Mouse (Mus musculus) liver, postnatal 0 days (tissue): ENCODE data around the gene Olfr1155. TPM values are rescaled to one million over a fixed set of nuclear protein-coding genes. Genes with fewer than 3 reads are reported as not detected.

Experiments used
- ATAC-seq: fragments of 200-750 bp; cut with Nextera tagmentation; 2 replicates; pipeline ENCODE4 v1.8.0; 2017; ENCODE audit warnings: mild to moderate bottlenecking, moderate library complexity
- DNase-seq: peaks from one replicate; pipeline ENCODE4 v3.0.0-alpha.2; 2016
- H3K27ac ChIP-seq: fragments of 300-500 bp; sonication (generic); 2 replicates; pipeline ENCODE4 v1.5.1; 2014; ENCODE audit warnings: antibody characterized with exemption, moderate library complexity, mild to moderate bottlenecking, low read depth
- H3K27me3 ChIP-seq: fragments of 300-500 bp; sonication (generic); 2 replicates; pipeline ENCODE4 v1.6.1; 2014; ENCODE audit warnings: low read length, control low read depth, mixed read lengths; ENCODE audit not compliant: insufficient read depth
- H3K36me3 ChIP-seq: fragments of 300-500 bp; sonication (generic); replicated peaks from 2 replicates; pipeline ENCODE4 v1.6.1; 2014; ENCODE audit warnings: mild to moderate bottlenecking, control low read depth, low read length, moderate library complexity, mixed read lengths; ENCODE audit not compliant: insufficient read depth
- H3K4me1 ChIP-seq: fragments of 300-500 bp; sonication (generic); 2 replicates; pipeline ENCODE4 v1.6.1; 2014; ENCODE audit warnings: antibody characterized with exemption, mild to moderate bottlenecking, control low read depth; ENCODE audit not compliant: insufficient read depth
- H3K4me2 ChIP-seq: fragments of 300-500 bp; sonication (generic); 2 replicates; pipeline ENCODE4 v1.6.1; 2014; ENCODE audit warnings: low read depth, mild to moderate bottlenecking, low read length, moderate library complexity, mixed read lengths
- H3K4me3 ChIP-seq: fragments of 300-500 bp; sonication (generic); 2 replicates; pipeline ENCODE4 v1.5.1; 2014; ENCODE audit warnings: low read depth, low read length
- H3K9ac ChIP-seq: fragments of 300-500 bp; sonication (generic); replicated peaks from 2 replicates; pipeline ENCODE4 v1.6.1; 2014; ENCODE audit warnings: mild to moderate bottlenecking, moderate library complexity
- H3K9me3 ChIP-seq: fragments of 300-500 bp; sonication (generic); 2 replicates; pipeline ENCODE4 v1.6.1; 2016; ENCODE audit warnings: mild to moderate bottlenecking, control low read depth, low read length, mixed read lengths
- CTCF ChIP-seq: sonication (generic); IDR thresholded peaks from 2 replicates; pipeline ENCODE4 v1.5.1; 2016; ENCODE audit warnings: antibody characterized with exemption, low read depth
- EP300 ChIP-seq: IDR thresholded peaks from 2 replicates; pipeline ENCODE4 v1.6.1; 2016; ENCODE audit warnings: antibody characterized with exemption, low read depth, mild to moderate bottlenecking
- WGBS: fragments of 180-500 bp; shearing (Covaris S2); extraction: QIAGEN DNeasy Blood & Tissue Kit; methylation state at CpG from one replicate; pipeline ENCODE4 v1.1.7; 2014; ENCODE audit not compliant: insufficient replicate concordance; 5-methylcytosine and 5-hydroxymethylcytosine counted together
- polyA plus RNA-seq: library from polyadenylated mRNA; unstranded; fragments of >200 nt; fragmentation: Nextera tagmentation; extraction: Ambion mirVana; gene quantifications from 2 replicates; pipeline ENCODE4 v1.2.1, GENCODE M21; 2015

Olfr1155 gene
- not detected in 2 replicates for polyA plus RNA-seq

- Histone ChIP-seq H3K4me2 (no peak within 1 kb of the TSS), H3K9me3 (no peaks in the 10 kb centered on the region), H3K27me3 (no peaks in the 10 kb centered on the region), H3K36me3 (no peaks in the 10 kb centered on the region), H3K9ac (no peak within 1 kb of the TSS), H3K27ac (no peak within 1 kb of the TSS), H3K4me3 (no peak within 1 kb of the TSS), H3K4me1 (no peaks in the 10 kb centered on the region)
- ATAC-seq (no peak), DNase-seq (no peak)
- 84% methylated on average over 1 of the region's 1 CpGs for whole genome bisulfite sequencing
- TF ChIP-seq EP300 (no peak), CTCF (no peak)
Observed at GRCm38 (mm10) chr2:87945037-87945436, at the start of gene Olfr1155. Olfr1155 (minus strand) TSS chr2:87945137.

- no peak for DNase-seq
- TF ChIP-seq CTCF = no peak
- no peak for TF ChIP-seq EP300
- H3K9ac ChIP-seq = no peak within 1 kb of the TSS
Observed at GRCm38 (mm10) chr2:87989813-87990212, 44.9 kb upstream of the Olfr1155 start, which contains the start of gene Olfr1158. Olfr1158 (plus strand) TSS chr2:87990113.

GRCm38 (mm10) chr2:87974563-87974962 lies 29.6 kb upstream of the Olfr1155 start, which contains the start of gene Olfr74:
Olfr74 (minus strand) TSS chr2:87974663.
- H3K27ac ChIP-seq = no peak within 1 kb of the TSS
- no peaks in the 10 kb centered on the region for H3K4me1 ChIP-seq
- no peak within 1 kb of the TSS for H3K9ac ChIP-seq
- no peak within 1 kb of the TSS for H3K4me3 ChIP-seq
- ATAC-seq (no peak), DNase-seq (no peak)
- H3K9me3 ChIP-seq = no peaks in the 10 kb centered on the region
- WGBS = 64% methylated on average over 3 of the region's 3 CpGs
- H3K27me3 ChIP-seq = no peaks in the 10 kb centered on the region
- H3K4me2 ChIP-seq = no peak within 1 kb of the TSS
- no peak for TF ChIP-seq EP300
- no peak for TF ChIP-seq CTCF
- no peaks in the 10 kb centered on the region for H3K36me3 ChIP-seq

More at GRCm38 (mm10) chr2:87989813-87990212, 44.9 kb upstream of the Olfr1155 start, which contains the start of gene Olfr1158:
- Histone ChIP-seq H3K36me3 (no peaks in the 10 kb centered on the region), H3K4me3 (no peak within 1 kb of the TSS), H3K27me3 (no peaks in the 10 kb centered on the region), H3K4me2 (no peak within 1 kb of the TSS), H3K27ac (no peak within 1 kb of the TSS), H3K9me3 (no peaks in the 10 kb centered on the region), H3K4me1 (no peaks in the 10 kb centered on the region)
- ATAC-seq = no peak

GRCm38 (mm10) chr2:87968199-87968598 lies 23.3 kb upstream of the Olfr1155 start, which contains the start of gene Olfr1157:
Olfr1157 (minus strand) TSS chr2:87968299.
- no peaks in the 10 kb centered on the region for H3K4me1 ChIP-seq
- no peaks in the 10 kb centered on the region for H3K9me3 ChIP-seq
- H3K4me3 ChIP-seq = no peak within 1 kb of the TSS
- 82% methylated on average over 4 of the region's 4 CpGs for WGBS
- no peak for TF ChIP-seq CTCF
- no peak for TF ChIP-seq EP300
- DNase-seq (no peak), ATAC-seq (no peak)
- no peak within 1 kb of the TSS for H3K4me2 ChIP-seq
- no peaks in the 10 kb centered on the region for H3K36me3 ChIP-seq
- no peaks in the 10 kb centered on the region for H3K27me3 ChIP-seq
- no peak within 1 kb of the TSS for H3K27ac ChIP-seq
- no peak within 1 kb of the TSS for H3K9ac ChIP-seq

GRCm38 (mm10) chr2:87953000-87953399 lies 8.1 kb upstream of the Olfr1155 start, which contains the start of gene Olfr1156:
Olfr1156 (minus strand) TSS chr2:87953100.
- H3K36me3 ChIP-seq = no peaks in the 10 kb centered on the region
- H3K4me1 ChIP-seq = no peaks in the 10 kb centered on the region
- no peak within 1 kb of the TSS for H3K4me2 ChIP-seq
- H3K9ac ChIP-seq = no peak within 1 kb of the TSS
- H3K27me3 ChIP-seq = no peaks in the 10 kb centered on the region
- H3K27ac ChIP-seq = no peak within 1 kb of the TSS
- no peak within 1 kb of the TSS for H3K4me3 ChIP-seq
- TF ChIP-seq EP300 (no peak), CTCF (no peak)
- DNase-seq (no peak), ATAC-seq (no peak)
- no peaks in the 10 kb centered on the region for H3K9me3 ChIP-seq

GRCm38 (mm10) chr2:87905066-87905465 lies 39.9 kb downstream of the Olfr1155 start, which contains the start of gene Olfr1154:
Olfr1154 (minus strand) TSS chr2:87905166.
- Histone ChIP-seq H3K27ac (no peak within 1 kb of the TSS), H3K4me1 (no peaks in the 10 kb centered on the region), H3K27me3 (no peaks in the 10 kb centered on the region), H3K9me3 (no peaks in the 10 kb centered on the region), H3K9ac (no peak within 1 kb of the TSS), H3K36me3 (no peaks in the 10 kb centered on the region), H3K4me3 (no peak within 1 kb of the TSS), H3K4me2 (no peak within 1 kb of the TSS)
- DNase-seq = no peak
- 77% methylated on average over 1 of the region's 1 CpGs for WGBS
- no peak for ATAC-seq
- no peak for TF ChIP-seq EP300
- TF ChIP-seq CTCF = no peak
